Mouse (Mus musculus): ENCODE results near the gene Alkbh7. TPM values are rescaled to one million over a fixed set of nuclear protein-coding genes. Genes with fewer than 3 reads are reported as not detected.
A peak's percentile ranks its signal among the peaks of the same experiment; 100 is the strongest.

The Alkbh7 gene
- polyA plus RNA-seq, 1 experiment from 2014 or later, result 42.0 TPM

GRCm38 (mm10) chr17:56988921-56989430 lies 8.2 kb upstream of the Alkbh7 start:
- Histone ChIP-seq H3K36me3 (peaks cover 23% of the 10 kb centered on the region), H3K4me1 (peaks cover 11% of the 10 kb centered on the region), H3K4me3 (peak overlapping the region; percentile 90), H3K4me2 (peak overlapping the region; percentile 81), H3K27ac (no peak overlapping the region; the same call in 1 of the 2 replicates), H3K9me3 (no peaks in the 10 kb centered on the region), H3K27me3 (no peaks in the 10 kb centered on the region), H3K9ac (peak overlapping the region; percentile 85; the same call in 1 of the 2 replicates)
- no peak for ATAC-seq (ENCODE audit: insufficient number of reproducible peaks, insufficient read depth, low FRiP score, low TSS enrichment, low read depth)
- 64% methylated on average over 7 of the region's 7 CpGs for WGBS

GRCm38 (mm10) chr17:56989467-56990114 lies 7.5 kb upstream of the Alkbh7 start:
- H3K27ac ChIP-seq, result peak overlapping the region; percentile 77
- peak; percentile 84 for ATAC-seq (ENCODE audit: insufficient number of reproducible peaks, insufficient read depth, low FRiP score, low TSS enrichment, low read depth)
- peak overlapping the region; percentile 85 for H3K9ac ChIP-seq
- H3K9me3 ChIP-seq, result no peaks in the 10 kb centered on the region
- H3K4me2 ChIP-seq, result peak overlapping the region; percentile 81
- peaks cover 11% of the 10 kb centered on the region for H3K4me1 ChIP-seq
- H3K4me3 ChIP-seq, result peak overlapping the region; percentile 90
- 3% methylated on average over 25 of the region's 25 CpGs for WGBS
- H3K36me3 ChIP-seq, result peaks cover 30% of the 10 kb centered on the region
- no peaks in the 10 kb centered on the region for H3K27me3 ChIP-seq

- Histone ChIP-seq H3K27ac (peak within 1 kb of the TSS; percentile 77), H3K27me3 (no peaks in the 10 kb centered on the region), H3K9ac (peak within 1 kb of the TSS; percentile 85), H3K36me3 (peaks cover 36% of the 10 kb centered on the region), H3K4me3 (peak within 1 kb of the TSS; percentile 90), H3K4me2 (peak within 1 kb of the TSS; percentile 81), H3K9me3 (no peaks in the 10 kb centered on the region), H3K4me1 (peaks cover 11% of the 10 kb centered on the region)
- under 1% methylated on average over 52 of the region's 52 CpGs for WGBS
- peak; percentile 90 for ATAC-seq (ENCODE audit: insufficient number of reproducible peaks, insufficient read depth, low FRiP score, low TSS enrichment, low read depth)
Observed at GRCm38 (mm10) chr17:56990115-56990746, 6.9 kb upstream of the Alkbh7 start, which contains the start of gene Clpp. TSS of gene Clpp (plus strand) at chr17:56990305.

- no peak for ATAC-seq (ENCODE audit: insufficient number of reproducible peaks, insufficient read depth, low FRiP score, low TSS enrichment, low read depth)
- Histone ChIP-seq H3K36me3 (peaks cover 43% of the 10 kb centered on the region), H3K4me3 (peak overlapping the region; percentile 90), H3K27ac (no peak overlapping the region), H3K9ac (peak overlapping the region; percentile 85), H3K4me1 (peaks cover 11% of the 10 kb centered on the region), H3K9me3 (no peaks in the 10 kb centered on the region), H3K27me3 (no peaks in the 10 kb centered on the region), H3K4me2 (peak overlapping the region; percentile 81)
- WGBS, result 67% methylated on average over 2 of the region's 2 CpGs
Observed at GRCm38 (mm10) chr17:56990966-56991365, 6.2 kb upstream of the Alkbh7 start.

GRCm38 (mm10) chr17:56995046-56995445 lies 2.1 kb upstream of the Alkbh7 start:
- no peak for ATAC-seq (ENCODE audit: insufficient number of reproducible peaks, insufficient read depth, low FRiP score, low TSS enrichment, low read depth)
- 88% methylated on average over 8 of the region's 8 CpGs for WGBS
- no peaks in the 10 kb centered on the region for H3K9me3 ChIP-seq

GRCm38 (mm10) chr17:56996506-56996905 lies 633 bp upstream of the Alkbh7 start:
- Histone ChIP-seq H3K4me2 (peak overlapping the region; percentile 76), H3K27ac (no peak overlapping the region), H3K36me3 (peaks cover 72% of the 10 kb centered on the region), H3K9ac (no peak overlapping the region), H3K4me1 (peaks cover 14% of the 10 kb centered on the region), H3K4me3 (peak overlapping the region; percentile 82), H3K9me3 (no peaks in the 10 kb centered on the region), H3K27me3 (no peaks in the 10 kb centered on the region)
- ATAC-seq (ENCODE audit: insufficient number of reproducible peaks, insufficient read depth, low FRiP score, low TSS enrichment, low read depth), result no peak
- WGBS, result 71% methylated on average over 2 of the region's 2 CpGs

More at GRCm38 (mm10) chr17:56995046-56995445, 2.1 kb upstream of the Alkbh7 start:
- Histone ChIP-seq H3K4me1 (peaks cover 20% of the 10 kb centered on the region), H3K27me3 (no peaks in the 10 kb centered on the region), H3K27ac (no peak overlapping the region), H3K9ac (no peak overlapping the region), H3K4me2 (no peak overlapping the region), H3K4me3 (no peak overlapping the region), H3K36me3 (peaks cover 66% of the 10 kb centered on the region)

GRCm38 (mm10) chr17:56999414-56999813 lies 2.3 kb downstream of the Alkbh7 start:
- Histone ChIP-seq H3K4me2 (no peak overlapping the region), H3K4me1 (peaks cover 9% of the 10 kb centered on the region), H3K27ac (no peak overlapping the region), H3K36me3 (peaks cover 66% of the 10 kb centered on the region), H3K27me3 (no peaks in the 10 kb centered on the region), H3K4me3 (no peak overlapping the region), H3K9ac (no peak overlapping the region), H3K9me3 (no peaks in the 10 kb centered on the region)
- 96% methylated on average over 9 of the region's 9 CpGs for WGBS
- ATAC-seq (ENCODE audit: insufficient number of reproducible peaks, insufficient read depth, low FRiP score, low TSS enrichment, low read depth), result no peak

- no peak within 1 kb of the TSS for H3K4me3 ChIP-seq
- no peak within 1 kb of the TSS for H3K9ac ChIP-seq
- H3K27me3 ChIP-seq, result no peaks in the 10 kb centered on the region
- no peaks in the 10 kb centered on the region for H3K9me3 ChIP-seq
- H3K4me1 ChIP-seq, result peaks cover 9% of the 10 kb centered on the region
- H3K27ac ChIP-seq, result no peak within 1 kb of the TSS
- H3K36me3 ChIP-seq, result peaks cover 66% of the 10 kb centered on the region
- no peak within 1 kb of the TSS for H3K4me2 ChIP-seq
- WGBS, result 89% methylated on average over 9 of the region's 9 CpGs
- ATAC-seq (ENCODE audit: insufficient number of reproducible peaks, insufficient read depth, low FRiP score, low TSS enrichment, low read depth), result no peak
Observed at GRCm38 (mm10) chr17:56999968-57000609, 3.0 kb downstream of the Alkbh7 start, which contains the start of gene Pspn. TSS of gene Pspn (minus strand) at chr17:57000018.

GRCm38 (mm10) chr17:57001228-57001627 lies 4.1 kb downstream of the Alkbh7 start:
- Histone ChIP-seq H3K9me3 (no peaks in the 10 kb centered on the region), H3K4me3 (no peak overlapping the region), H3K27me3 (no peaks in the 10 kb centered on the region), H3K4me2 (no peak overlapping the region), H3K4me1 (peaks cover 9% of the 10 kb centered on the region), H3K9ac (no peak overlapping the region), H3K27ac (no peak overlapping the region), H3K36me3 (peaks cover 66% of the 10 kb centered on the region)
- no peak for ATAC-seq (ENCODE audit: insufficient number of reproducible peaks, insufficient read depth, low FRiP score, low TSS enrichment, low read depth)
- WGBS, result 79% methylated on average over 8 of the region's 8 CpGs

GRCm38 (mm10) chr17:57003994-57004393 lies 6.9 kb downstream of the Alkbh7 start:
- WGBS, result 94% methylated on average over 7 of the region's 7 CpGs
- Histone ChIP-seq H3K4me3 (no peak overlapping the region), H3K36me3 (peaks cover 84% of the 10 kb centered on the region), H3K9ac (0 out of 2 replicates have a peak overlapping the region, but pooled peaks have one; percentile 16), H3K4me2 (no peak overlapping the region), H3K27ac (no peak overlapping the region), H3K9me3 (no peaks in the 10 kb centered on the region), H3K27me3 (no peaks in the 10 kb centered on the region), H3K4me1 (no peaks in the 10 kb centered on the region)
- ATAC-seq (ENCODE audit: insufficient number of reproducible peaks, insufficient read depth, low FRiP score, low TSS enrichment, low read depth), result no peak

GRCm38 (mm10) chr17:57007137-57007905 lies 10.2 kb downstream of the Alkbh7 start:
- no peaks in the 10 kb centered on the region for H3K27me3 ChIP-seq
- no peak overlapping the region for H3K4me2 ChIP-seq
- no peaks in the 10 kb centered on the region for H3K9me3 ChIP-seq
- H3K4me1 ChIP-seq, result peaks cover 15% of the 10 kb centered on the region
- 91% methylated on average over 13 of the region's 13 CpGs for WGBS
- H3K36me3 ChIP-seq, result peaks cover 74% of the 10 kb centered on the region
- no peak for ATAC-seq (ENCODE audit: insufficient number of reproducible peaks, insufficient read depth, low FRiP score, low TSS enrichment, low read depth)
- peak overlapping the region; percentile 44; the same call in 1 of the 2 replicates for H3K9ac ChIP-seq
- 0 out of 2 replicates have a peak overlapping the region, but pooled peaks have one; percentile 45 for H3K27ac ChIP-seq
- H3K4me3 ChIP-seq, result no peak overlapping the region
